Mouse (Mus musculus) cerebral cortex, adult 2 months (tissue): ENCODE data around the gene Acvrl1.

ENCODE experiments used
- WGBS: fragments of 180-500 bp; shearing (Covaris S2); methylation state at CpG from one replicate; pipeline ENCODE4 v1.1.7; 2018; 5-methylcytosine and 5-hydroxymethylcytosine counted together

Acvrl1 gene

GRCm38 (mm10) chr15:101128181-101129089 lies at the start of gene Acvrl1:
Acvrl1 (plus strand) TSS chr15:101128522.
- WGBS: 14% methylated on average over 46 of the region's 46 CpGs

- 7% methylated on average over 30 of the region's 30 CpGs for WGBS
These were observed 49.6 kb upstream of the Acvrl1 start for GRCm38 (mm10) chr15:101078731-101079156.

- 87% methylated on average over 9 of the region's 9 CpGs for WGBS
These were observed 48.2 kb upstream of the Acvrl1 start for GRCm38 (mm10) chr15:101080031-101080520.

GRCm38 (mm10) chr15:101081035-101081548 lies 47.2 kb upstream of the Acvrl1 start:
- WGBS: 86% methylated on average over 7 of the region's 7 CpGs

GRCm38 (mm10) chr15:101082236-101082635 lies 46.1 kb upstream of the Acvrl1 start:
- WGBS: 78% methylated on average over 4 of the region's 4 CpGs

- 89% methylated on average over 10 of the region's 10 CpGs for WGBS
These were observed 43.8 kb upstream of the Acvrl1 start for GRCm38 (mm10) chr15:101084499-101084898.

- WGBS: 76% methylated on average over 9 of the region's 9 CpGs
These were observed 41.9 kb upstream of the Acvrl1 start for GRCm38 (mm10) chr15:101086451-101086850.

GRCm38 (mm10) chr15:101086956-101087355 lies 41.4 kb upstream of the Acvrl1 start:
- 59% methylated on average over 3 of the region's 3 CpGs for WGBS

GRCm38 (mm10) chr15:101088291-101088690 lies 40.0 kb upstream of the Acvrl1 start:
- 40% methylated on average over 4 of the region's 4 CpGs for WGBS

GRCm38 (mm10) chr15:101091551-101091950 lies 36.8 kb upstream of the Acvrl1 start:
- 96% methylated on average over 8 of the region's 8 CpGs for WGBS

- 60% methylated on average over 14 of the region's 14 CpGs for WGBS
These were observed 36.0 kb upstream of the Acvrl1 start for GRCm38 (mm10) chr15:101092121-101092828.

GRCm38 (mm10) chr15:101092829-101093648 lies 35.3 kb upstream of the Acvrl1 start:
- 49% methylated on average over 25 of the region's 25 CpGs for WGBS

- WGBS: 89% methylated on average over 6 of the region's 6 CpGs
These were observed 34.3 kb upstream of the Acvrl1 start for GRCm38 (mm10) chr15:101093988-101094387.

GRCm38 (mm10) chr15:101094979-101095378 lies 33.3 kb upstream of the Acvrl1 start:
- WGBS: 86% methylated on average over 9 of the region's 9 CpGs

GRCm38 (mm10) chr15:101095392-101095791 lies 32.9 kb upstream of the Acvrl1 start:
- WGBS: 79% methylated on average over 3 of the region's 3 CpGs

- WGBS: 39% methylated on average over 28 of the region's 28 CpGs
These were observed 30.2 kb upstream of the Acvrl1 start for GRCm38 (mm10) chr15:101097985-101098651.

- 90% methylated on average over 3 of the region's 3 CpGs for WGBS
These were observed 27.3 kb upstream of the Acvrl1 start for GRCm38 (mm10) chr15:101100996-101101395.

GRCm38 (mm10) chr15:101103605-101104304 lies 24.6 kb upstream of the Acvrl1 start:
- 93% methylated on average over 9 of the region's 9 CpGs for WGBS

GRCm38 (mm10) chr15:101105496-101105994 lies 22.8 kb upstream of the Acvrl1 start:
- 23% methylated on average over 12 of the region's 12 CpGs for whole genome bisulfite sequencing

GRCm38 (mm10) chr15:101106011-101106410 lies 22.3 kb upstream of the Acvrl1 start:
- WGBS: 70% methylated on average over 10 of the region's 10 CpGs
